Mouse (Mus musculus) gastrocnemius, postnatal 14 days (tissue): ENCODE results near the gene Olfr807. TPM values are rescaled to one million over a fixed set of nuclear protein-coding genes. Genes with fewer than 3 reads are reported as not detected.

Experiments
- DNase-seq: peaks from one replicate; pipeline ENCODE4 v3.0.0; 2021; ENCODE audit warnings: mixed read lengths
- intact Hi-C: fragments of 180-260 bp; cut with DNase I; formaldehyde crosslinking; loops from one replicate; pipeline ENCODE4 v1.15.1; 2025; ENCODE audit warnings: low total_unique reads
- long read RNA-seq, 2 experiments: library from polyadenylated mRNA; stranded (forward); transcript quantifications; one replicate each; pipeline ENCODE4 v2.0.0; 2021
- microRNA-seq, 2 experiments: library from miRNA; unstranded; fragments of <30 nt; microRNA quantifications; one replicate each; pipeline ENCODE4 v1.2.0; 2021
- total RNA-seq, 2 experiments: library from RNA; stranded (reverse); gene quantifications; 2 replicates each; pipeline ENCODE4 v1.2.3; 2021

The Olfr807 gene
- total RNA-seq, result not detected
- long read RNA-seq, experiment 1, result 0 reads
- long read RNA-seq, experiment 2, result 0 reads

GRCm38 (mm10) chr10:129757693-129758092, at the start of gene Olfr807:
Gene Olfr807, minus strand, starts transcription at chr10:129757793.
- intact Hi-C loops, result no loop called here
- no peak for DNase-seq

- intact Hi-C loops, result no loop called here
- DNase-seq, result no peak
Observed at GRCm38 (mm10) chr10:129804296-129804695, 46.7 kb upstream of the Olfr807 start, which contains the start of gene Olfr811. Gene Olfr811, minus strand, starts transcription at chr10:129804396.

GRCm38 (mm10) chr10:129794817-129795216, 37.2 kb upstream of the Olfr807 start, which contains the start of gene Olfr810:
Gene Olfr810, minus strand, starts transcription at chr10:129794917.
- DNase-seq, result no peak
- intact Hi-C loops, result no loop called here

GRCm38 (mm10) chr10:129778123-129778522, 20.5 kb upstream of the Olfr807 start:
- intact Hi-C loops, result no loop called here
- DNase-seq, result peak; percentile 38

- intact Hi-C loops, result no loop called here
- DNase-seq, result no peak
Observed at GRCm38 (mm10) chr10:129774338-129774737, 16.7 kb upstream of the Olfr807 start, which contains the start of gene Olfr809. Gene Olfr809, plus strand, starts transcription at chr10:129774638.

- no peak for DNase-seq
- intact Hi-C loops, result no loop called here
Observed at GRCm38 (mm10) chr10:129765182-129765581, 7.6 kb upstream of the Olfr807 start, which contains the start of gene Olfr808. Gene Olfr808, plus strand, starts transcription at chr10:129765482.

- intact Hi-C loops, result no loop called here
- DNase-seq, result no peak
Observed at GRCm38 (mm10) chr10:129741821-129742220, 15.8 kb downstream of the Olfr807 start, which contains the start of gene Olfr806. Gene Olfr806, minus strand, starts transcription at chr10:129741921.

GRCm38 (mm10) chr10:129729275-129729674, 28.3 kb downstream of the Olfr807 start, which contains the start of gene Olfr805:
Gene Olfr805, minus strand, starts transcription at chr10:129729375.
- intact Hi-C loops, result no loop called here
- DNase-seq, result no peak

Small RNAs within 50 kb of the gene (microRNA-seq; reads per million reads assigned to microRNA genes)
- gene Gm24485, result 0 reads per million in 2 experiments

Other genes starting within 250 kb of the Olfr807 start
- not detected for gene Olfr791, start 236.0 kb downstream of the Olfr807 start, total RNA-seq
- gene Olfr792, start 218.6 kb downstream of the Olfr807 start, total RNA-seq, result not detected
- gene Olfr794, start 190.1 kb downstream of the Olfr807 start, total RNA-seq, result not detected
- not detected for gene Olfr796, start 145.2 kb downstream of the Olfr807 start, total RNA-seq
- not detected for gene Olfr798, start 129.9 kb downstream of the Olfr807 start, total RNA-seq
- not detected for gene Olfr799, start 120.3 kb downstream of the Olfr807 start, total RNA-seq
- not detected for gene Olfr800, start 100.1 kb downstream of the Olfr807 start, total RNA-seq
- gene Olfr801, start 83.9 kb downstream of the Olfr807 start, total RNA-seq, result not detected
- not detected for gene Olfr802, start 69.6 kb downstream of the Olfr807 start, total RNA-seq
- not detected for gene Olfr803, start 63.5 kb downstream of the Olfr807 start, total RNA-seq
- gene Olfr804, start 54.6 kb downstream of the Olfr807 start, total RNA-seq, result not detected
- not detected for gene Olfr805, start 28.4 kb downstream of the Olfr807 start, total RNA-seq
- not detected for gene Olfr806, start 15.9 kb downstream of the Olfr807 start, total RNA-seq
- not detected for gene Olfr808, start 7.7 kb upstream of the Olfr807 start, total RNA-seq
- gene Olfr809, start 16.8 kb upstream of the Olfr807 start, total RNA-seq, result not detected
- gene Olfr810, start 37.1 kb upstream of the Olfr807 start, total RNA-seq, result not detected
- not detected for gene Olfr811, start 46.6 kb upstream of the Olfr807 start, total RNA-seq
- gene Olfr812, start 88.3 kb upstream of the Olfr807 start, total RNA-seq, result not detected
- not detected for gene Olfr813, start 97.6 kb upstream of the Olfr807 start, total RNA-seq
- not detected for gene Olfr814, start 122.1 kb upstream of the Olfr807 start, total RNA-seq
- not detected for gene Olfr815, start 148.1 kb upstream of the Olfr807 start, total RNA-seq
- not detected for gene Olfr816, start 157.8 kb upstream of the Olfr807 start, total RNA-seq
- not detected for gene Olfr818, start 191.3 kb upstream of the Olfr807 start, total RNA-seq
- gene Olfr819, start 209.5 kb upstream of the Olfr807 start, total RNA-seq, result not detected
- not detected for gene Olfr247, start 218.3 kb upstream of the Olfr807 start, total RNA-seq
- gene Gm10310, start 227.3 kb upstream of the Olfr807 start, total RNA-seq, result not detected